Mouse (Mus musculus) cerebellum, adult 2 months (tissue): Measurements from ENCODE around the gene Gm21992.

ENCODE experiments used
- CTCF ChIP-seq: fragments of 200-500 bp; IDR thresholded peaks from 2 replicates; pipeline ENCODE4 v1.5.1; 2011; ENCODE audit warnings: low read depth, mild to moderate bottlenecking, control low read depth, low read length, moderate library complexity, borderline replicate concordance; ENCODE audit not compliant: insufficient read depth
- POLR2A ChIP-seq: fragments of 200-500 bp; IDR thresholded peaks from 2 replicates; pipeline ENCODE4 v1.6.1; 2011; ENCODE audit warnings: low read length, control low read depth, borderline replicate concordance; ENCODE audit not compliant: insufficient read depth

DNA sequence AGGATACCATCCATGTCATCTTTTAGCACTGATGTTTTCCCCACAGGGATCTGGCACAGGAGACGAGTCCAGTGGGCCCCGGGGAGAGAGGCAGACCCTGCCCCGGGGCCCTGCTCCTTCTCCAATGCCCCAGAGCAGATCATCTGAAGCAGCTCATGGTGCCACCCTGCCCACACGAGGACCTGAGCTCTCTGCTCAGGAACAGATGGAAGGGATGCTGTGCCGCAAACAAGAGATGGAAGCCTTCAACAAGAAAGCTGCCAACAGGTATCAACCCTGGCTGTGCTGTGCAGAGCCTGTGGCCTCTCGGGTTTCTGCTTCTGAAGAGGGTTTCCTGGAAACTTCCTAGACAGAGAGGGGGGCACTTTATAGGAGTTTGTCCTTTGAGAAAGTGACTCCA, 61.4 kb downstream of the Gm21992 start:
- no peak for TF ChIP-seq CTCF
- TF ChIP-seq POLR2A: no peak
